Mouse (Mus musculus) urinary bladder, postnatal 25 days (tissue): ENCODE data around the gene Acoxl.
A peak's percentile ranks its signal among the peaks of the same experiment; 100 is the strongest.

Source experiments
- DNase-seq: peaks from one replicate; pipeline ENCODE4 v3.0.0; 2022; ENCODE audit warnings: low spot score

Gene Acoxl

DNA sequence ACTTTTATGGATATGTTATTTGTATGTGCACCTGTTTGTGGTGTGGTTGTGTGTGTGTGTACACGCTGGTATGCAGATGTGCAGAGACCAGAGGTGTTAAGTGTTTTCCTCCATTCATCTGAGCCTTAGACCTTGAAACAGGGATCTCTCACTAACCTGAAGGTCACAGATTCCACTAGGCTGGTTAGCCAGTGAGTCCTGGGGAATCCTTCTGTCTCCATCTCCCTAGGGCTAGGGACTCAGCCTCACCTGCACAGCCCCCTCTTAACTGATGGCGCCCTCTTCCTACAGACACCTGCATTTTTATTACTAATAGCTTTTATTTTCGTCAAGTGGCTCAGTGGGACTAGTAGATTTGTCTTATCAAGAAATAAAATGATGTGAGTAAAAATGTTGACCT is 301.5 kb downstream of the Acoxl start:
- no peak for DNase-seq

DNA sequence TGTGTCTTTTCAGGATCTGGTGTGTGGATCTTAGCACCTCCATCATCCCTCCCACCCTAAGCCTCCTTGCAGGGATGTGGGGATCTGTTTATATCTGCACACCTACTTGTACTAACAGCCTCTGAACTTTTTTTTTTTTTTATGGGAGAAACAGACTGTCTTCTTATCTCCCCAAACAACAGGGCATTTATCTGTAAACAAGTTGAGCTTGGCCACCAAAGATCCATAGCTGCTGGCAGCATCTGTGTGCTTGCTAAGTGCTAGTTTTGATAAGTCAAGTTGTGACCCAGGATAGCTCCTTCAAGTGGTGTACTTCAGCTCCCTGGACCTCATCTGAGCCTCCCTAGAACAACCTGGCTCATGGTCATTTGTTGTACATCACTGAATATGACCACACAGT is 305.3 kb downstream of the Acoxl start:
- no peak for DNase-seq

DNA sequence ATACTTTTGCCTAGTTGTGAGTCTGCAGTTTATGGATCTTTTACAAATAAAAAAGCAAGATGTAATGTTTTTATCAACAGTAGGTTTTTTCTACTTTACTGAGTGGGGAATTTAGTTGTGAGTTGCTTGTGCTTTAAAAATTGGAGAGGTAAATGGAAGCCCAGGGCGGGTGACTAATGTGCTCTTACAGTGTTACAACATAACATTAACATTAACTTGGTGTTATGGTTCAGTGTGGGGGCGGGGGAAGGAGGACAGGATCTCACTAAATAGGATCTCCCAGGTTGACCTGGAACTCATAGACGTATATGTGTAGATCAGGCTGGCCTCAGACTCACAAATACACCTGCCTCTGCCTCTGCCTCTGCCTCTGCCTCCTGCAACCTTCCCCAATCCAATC is 306.8 kb downstream of the Acoxl start:
- no peak for DNase-seq

DNA sequence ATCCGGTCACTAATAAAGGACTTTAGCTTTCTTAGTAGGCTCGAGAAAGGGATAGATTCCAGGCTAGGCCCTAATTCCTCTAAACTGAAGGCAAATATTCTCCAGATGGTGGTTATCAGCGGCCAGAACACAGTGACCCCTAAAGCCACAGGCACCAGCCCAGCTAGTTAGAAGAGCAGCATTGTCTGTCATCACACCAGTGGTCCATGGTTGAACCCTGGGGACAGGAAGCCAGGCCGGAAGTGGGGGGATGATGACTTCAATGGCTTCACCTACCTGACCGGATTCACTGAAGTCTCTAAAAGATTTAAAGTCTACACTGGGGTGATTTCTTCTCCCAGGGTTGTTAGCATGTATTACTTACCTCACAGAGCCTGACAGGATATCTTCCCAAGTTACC is 310.9 kb downstream of the Acoxl start:
- DNase-seq: no peak

DNA sequence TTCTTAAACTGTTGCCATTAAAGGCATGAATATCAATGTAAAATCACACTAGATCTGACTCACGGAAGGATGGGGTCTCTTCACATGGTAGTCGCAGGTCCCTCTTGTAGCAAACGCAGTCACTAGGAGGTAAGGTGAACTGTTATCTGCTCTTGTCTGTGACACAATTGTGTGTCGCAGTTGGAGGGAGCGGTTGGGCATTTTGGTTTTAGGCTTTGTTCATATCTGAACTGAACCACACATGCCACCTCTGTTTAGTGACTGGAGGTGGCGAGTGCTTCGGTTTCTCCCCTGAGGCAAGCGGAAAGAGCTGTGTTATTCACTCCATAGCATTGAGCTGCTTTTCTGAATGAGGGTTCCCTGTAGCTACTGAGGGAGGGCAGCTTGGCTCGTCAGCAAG is 313.5 kb downstream of the Acoxl start:
- no peak for DNase-seq

DNA sequence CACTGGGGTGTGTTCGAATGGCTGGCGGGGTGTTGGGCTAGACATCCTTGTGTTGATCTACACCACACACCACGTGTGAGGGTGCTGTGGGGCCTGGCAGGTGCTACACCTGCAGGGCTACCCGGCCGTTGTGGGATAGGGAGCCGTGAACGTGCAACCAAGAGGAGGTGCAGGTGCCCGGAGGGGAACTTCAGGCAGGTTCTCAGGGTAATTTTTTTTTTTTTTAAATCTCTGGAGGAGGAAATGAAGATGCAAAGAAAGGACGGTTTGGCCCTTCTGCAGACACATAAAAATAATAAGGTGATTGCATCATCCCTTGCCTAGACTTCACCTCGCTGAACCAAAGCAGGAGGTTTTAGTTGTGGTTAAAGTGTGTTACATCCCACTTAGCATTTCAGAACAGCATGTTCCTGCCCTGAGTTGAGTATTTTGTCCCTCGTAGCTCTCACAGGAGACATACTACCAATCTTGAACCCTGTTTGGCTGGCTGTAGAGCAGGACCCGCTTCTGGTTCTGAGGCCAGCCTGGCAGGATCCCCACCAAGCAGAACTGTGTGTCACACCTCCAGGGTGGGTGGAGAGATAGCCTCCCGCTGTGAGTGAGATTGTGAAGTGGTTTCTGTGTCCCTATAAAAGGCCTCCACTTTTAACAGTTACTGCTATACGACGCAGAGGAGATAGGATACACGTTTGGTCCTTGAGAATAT is 314.3 kb downstream of the Acoxl start:
- no peak for DNase-seq

DNA sequence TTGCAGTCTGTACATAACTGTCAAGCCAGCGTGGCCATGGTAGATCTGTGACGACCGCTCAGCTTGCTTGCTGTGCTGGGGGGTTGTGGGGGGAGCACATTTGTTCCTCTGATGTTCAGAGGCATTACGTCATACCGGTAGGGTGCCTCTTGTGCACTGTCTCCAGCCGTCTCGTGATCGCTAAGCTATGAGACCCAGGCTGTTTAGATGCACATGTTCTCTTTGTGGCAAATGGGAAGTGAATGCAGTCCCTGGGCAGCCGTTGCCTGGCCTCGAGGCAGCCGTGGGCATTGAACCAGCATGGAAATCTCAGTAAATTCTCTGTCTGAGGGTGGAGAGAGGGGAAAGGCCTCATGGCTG is 314.9 kb downstream of the Acoxl start:
- no peak for DNase-seq

DNA sequence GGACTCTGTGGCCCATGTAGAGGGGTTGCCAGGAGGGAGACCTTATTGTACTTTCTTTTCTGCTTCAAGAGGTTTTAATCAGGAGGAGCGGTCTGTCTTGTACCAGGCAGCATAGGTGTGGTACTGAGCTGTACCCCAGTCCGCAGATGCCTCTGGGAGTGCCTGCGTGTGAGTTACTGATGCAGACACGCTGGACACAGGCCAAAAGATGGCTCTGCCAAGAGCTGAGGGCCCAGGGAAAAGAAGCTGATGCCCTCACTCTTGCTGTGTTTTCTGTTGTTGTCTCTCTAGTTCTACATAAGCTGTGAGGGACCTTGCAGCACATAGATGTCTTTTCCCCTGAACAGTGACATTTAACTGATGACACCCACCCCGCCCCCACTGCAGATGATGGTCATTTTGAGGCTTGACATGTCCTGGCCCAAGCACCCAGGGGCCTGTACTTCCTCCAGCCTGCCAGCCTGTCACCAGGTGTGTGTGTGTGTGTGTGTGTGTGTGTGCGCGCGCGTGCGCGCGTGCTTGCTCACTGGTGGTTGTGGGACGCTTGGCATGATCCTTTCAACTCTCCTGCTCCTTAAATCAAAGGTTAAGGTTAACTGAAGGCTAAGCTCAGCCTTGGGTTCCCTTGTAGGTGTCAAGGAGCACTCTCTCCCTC is 316.9 kb downstream of the Acoxl start:
- no peak for DNase-seq

DNA sequence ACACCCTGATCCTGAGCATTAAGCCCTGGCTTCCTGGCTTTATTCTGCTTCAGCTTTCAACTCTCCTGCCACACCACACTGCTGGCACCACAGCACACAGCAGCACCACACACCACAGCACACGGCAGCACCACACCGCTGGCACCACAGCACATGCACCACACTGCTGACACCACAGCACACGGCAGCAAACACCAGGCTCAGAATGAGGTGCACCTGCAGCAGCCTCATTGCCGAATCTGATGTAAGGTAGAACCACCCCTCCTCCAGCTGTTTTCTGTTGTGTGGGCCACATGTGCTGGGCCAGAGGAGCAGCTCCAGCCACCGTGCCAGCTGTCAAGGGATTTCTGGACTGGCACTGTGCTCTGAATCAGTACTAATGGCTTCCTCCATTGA is 317.4 kb downstream of the Acoxl start:
- DNase-seq: no peak

DNA sequence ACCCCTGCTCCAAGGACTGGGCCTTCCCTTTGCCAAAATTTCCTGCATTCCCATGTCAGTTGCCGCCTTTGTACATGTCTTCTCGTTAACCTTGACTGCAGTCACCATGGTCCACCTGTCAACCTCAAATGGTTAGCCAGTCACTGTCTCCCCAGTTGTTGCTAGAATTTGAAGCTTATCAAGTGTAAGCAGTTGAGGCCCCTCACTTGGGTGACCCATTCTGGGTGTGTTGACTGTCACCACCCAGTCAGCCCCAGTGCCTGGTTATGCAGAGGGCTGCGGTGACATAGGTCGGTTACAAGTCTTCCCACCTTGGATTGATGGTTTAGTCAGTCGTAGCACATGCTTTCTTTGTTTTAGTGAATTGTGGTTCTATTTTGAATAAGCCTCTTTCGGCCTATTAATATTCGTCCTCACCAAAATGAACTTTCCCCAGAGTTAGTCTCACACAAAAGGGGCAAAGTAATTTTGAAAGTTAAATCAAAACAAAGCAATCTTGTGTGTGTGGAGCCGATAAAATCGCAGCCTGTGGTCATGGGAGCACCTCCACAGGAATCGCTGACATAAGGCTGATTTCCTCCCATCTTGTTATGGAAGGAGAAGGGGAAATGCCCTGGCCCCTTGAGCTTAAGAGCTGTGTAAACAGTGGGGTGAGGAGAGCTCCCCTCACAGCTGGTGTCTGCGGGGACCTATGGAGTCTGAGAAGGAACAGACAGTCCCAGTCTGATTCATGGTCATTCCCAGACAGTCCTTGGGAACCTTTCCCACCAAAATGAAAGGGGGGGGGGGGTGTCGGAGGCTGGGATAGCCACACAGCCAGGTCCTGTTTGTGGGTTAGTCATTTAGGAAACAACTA is 318.1 kb downstream of the Acoxl start:
- no peak for DNase-seq

DNA sequence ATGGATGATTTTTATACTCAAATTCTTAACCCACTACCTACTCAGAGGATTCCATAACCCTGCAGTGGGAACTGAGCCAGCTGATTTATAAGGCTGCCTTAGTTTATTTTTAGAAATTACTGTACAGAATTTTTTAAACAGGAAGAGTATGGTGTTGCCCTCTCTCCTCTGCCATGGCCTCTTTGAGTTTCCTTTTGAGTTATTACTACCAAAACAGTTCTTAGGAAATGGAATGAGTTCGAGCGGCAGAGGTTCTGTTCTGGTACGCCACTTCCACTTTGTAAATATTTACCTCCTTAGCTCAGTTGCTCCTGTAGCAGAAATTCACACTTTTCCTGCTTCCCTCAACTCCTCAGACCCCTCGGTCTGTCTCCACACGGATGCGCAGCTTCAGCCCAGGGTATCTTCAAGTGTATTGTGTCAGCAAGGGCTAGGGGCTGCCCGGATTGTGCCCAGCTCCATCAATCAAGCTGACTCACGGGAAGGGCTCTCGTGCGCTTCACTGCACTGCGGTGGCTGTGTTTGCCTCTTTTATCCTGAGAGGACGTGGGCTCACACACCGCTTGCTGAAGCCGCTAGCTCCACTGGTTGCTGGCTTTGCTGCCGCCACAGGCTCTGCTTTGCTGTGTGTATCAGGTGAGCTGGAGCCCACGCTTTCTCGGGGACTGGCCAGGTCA is 320.2 kb downstream of the Acoxl start:
- no peak for DNase-seq

DNA sequence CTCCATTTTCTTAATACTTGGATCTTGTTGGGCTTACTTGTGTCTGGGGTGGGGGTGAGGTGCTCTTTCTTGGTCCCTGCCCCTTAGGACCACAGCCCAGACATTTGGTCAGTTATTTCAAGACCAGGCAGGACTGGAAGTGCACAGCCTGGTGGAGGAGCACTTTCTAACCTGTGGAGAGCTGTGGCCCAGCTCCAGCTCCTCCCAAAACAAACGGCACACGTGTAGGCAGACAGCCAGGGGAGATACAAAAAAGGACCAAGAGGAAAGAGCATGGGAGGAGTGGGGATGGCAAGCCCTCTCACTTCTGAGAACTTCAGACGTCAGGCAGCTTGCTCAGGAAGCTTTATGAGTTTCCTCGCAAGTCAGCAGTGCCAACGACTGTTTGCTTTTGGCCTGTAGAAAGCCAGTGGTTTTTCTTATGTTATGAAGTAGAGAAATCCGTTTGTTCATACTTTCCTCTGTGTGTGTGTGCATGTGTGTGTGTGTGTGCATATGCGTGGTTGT is 321.0 kb downstream of the Acoxl start:
- DNase-seq: no peak

DNA sequence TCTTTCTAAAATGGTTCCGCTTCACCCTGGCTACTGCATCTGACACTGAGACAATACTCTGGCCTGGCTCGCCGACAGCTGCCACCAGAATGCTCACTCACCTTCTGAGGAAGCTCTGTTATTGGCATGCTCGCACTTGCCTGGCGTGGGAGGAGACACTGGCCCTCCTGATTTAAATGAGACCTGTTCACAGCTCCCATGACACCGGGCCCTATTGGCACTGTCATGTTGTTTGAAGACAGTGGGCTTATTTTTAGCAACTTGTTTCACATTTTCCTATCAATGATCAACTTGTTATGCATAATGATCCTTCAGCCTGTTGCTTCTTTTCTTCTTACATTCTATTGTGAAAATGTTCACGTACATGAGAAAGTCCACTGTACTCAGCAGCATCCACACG is 324.5 kb downstream of the Acoxl start:
- no peak for DNase-seq

DNA sequence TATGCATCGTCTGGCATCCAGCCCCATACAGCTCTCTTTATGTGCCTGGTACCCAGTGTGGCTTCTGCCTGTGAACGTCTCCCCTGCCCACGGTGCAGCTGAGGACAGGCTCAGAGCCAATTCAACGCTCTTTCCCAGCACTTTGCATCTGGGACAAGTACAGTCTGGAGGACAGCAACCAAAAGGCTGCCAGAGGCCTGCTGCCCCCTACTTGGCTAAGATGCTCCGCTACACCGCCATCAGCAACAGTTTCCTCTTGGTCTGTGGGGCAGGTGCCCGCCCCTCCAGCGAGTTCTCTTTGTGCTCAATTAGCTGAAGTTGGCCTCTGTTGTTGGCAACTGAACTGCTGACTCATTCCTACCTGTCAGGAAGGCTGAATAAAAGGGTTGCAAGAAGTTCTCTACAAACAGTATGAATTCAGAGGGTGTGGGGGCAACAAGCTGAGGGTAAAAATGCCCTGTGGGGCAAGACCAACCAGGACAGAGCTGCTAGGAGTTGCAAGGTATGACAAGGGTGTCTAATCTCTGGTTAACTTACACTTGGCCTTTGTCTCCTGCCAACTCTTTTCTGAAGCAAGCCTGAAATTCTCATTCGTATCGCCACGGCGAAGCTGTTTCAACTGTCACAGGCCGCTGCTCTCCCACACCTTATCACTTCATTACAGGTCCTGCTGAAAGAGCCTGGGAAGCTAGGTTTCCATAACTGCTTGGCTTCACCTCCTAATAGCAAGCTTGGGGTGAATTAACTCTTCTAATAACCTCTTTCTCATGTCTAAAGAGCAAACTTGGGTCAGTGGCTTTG is 328.1 kb downstream of the Acoxl start:
- DNase-seq: no peak

DNA sequence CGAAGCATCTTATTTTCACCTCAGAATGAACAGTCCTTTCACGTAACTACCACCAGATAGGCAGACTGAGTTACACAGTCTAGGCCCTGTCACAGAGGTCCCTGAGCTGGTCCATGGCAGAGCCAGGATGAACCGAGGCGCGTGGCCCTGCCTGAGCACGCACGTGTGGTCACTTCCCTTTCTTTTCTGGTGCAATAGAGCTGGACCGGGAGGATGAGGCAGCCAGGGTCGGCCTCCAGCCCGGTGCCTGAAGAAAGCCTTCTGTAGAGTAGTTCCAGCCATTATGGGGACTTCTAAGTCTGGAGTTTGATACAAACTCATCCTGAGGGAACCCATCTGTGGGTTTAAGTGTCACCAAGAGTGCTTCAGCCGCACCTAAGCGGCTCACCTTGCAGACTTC is 329.3 kb downstream of the Acoxl start:
- no peak for DNase-seq

DNA sequence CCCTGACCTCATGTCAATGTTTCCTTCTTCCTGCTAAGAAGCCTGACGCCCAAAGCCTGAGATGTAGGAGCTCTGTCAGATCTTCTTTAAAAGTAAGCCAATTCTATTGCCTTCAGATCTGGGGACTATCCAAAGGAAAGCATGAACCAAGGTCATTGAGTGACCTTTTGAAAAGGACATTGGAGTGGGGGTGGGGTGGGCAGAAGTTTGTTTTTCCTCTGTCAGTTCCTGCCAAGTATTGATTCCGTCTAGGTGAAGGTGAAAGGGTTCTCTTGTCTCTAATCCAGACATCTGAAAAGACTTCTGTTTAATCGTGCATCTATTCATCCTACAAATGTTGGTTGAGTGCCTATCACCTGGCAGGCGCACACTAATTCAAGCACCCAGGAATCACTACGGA is 330.8 kb downstream of the Acoxl start:
- DNase-seq: no peak

DNA sequence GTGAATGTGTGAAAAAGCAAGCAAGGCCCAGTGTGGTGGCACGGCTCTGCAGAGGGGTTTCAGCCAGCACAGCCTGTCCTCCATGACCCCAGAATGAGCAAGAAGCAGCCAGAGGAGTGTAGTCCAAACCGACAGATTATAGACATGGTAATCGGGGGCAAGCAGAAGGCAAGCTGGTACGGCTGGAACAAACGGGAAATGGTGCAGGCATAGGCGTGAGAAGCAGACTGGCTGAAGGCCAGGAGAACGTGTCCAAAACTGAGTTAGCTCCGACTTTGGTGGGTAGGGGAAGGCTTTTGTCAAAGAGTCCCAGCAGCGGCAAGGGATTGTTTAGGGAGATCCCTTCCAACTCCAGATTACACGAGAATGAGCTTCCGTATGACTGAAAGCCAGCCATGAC is 331.3 kb downstream of the Acoxl start:
- no peak for DNase-seq

DNA sequence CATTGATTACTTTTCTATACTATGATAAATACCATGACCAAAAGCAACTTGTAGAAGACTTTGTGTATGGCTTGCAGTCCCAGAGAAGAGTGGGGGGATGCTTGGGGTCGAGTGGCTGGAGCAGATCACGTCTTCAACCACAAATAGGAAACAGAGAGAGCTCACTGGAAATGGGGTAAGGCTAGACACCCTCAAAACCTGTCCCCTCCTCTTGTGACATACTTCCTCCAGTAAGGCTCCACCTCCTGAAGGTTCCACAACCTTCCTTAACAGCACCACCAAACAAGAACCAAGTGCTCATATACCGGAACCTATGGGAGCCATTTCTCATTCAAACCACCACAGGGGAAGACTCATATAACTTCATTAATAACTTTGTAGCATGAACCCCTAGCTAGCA is 331.9 kb downstream of the Acoxl start:
- no peak for DNase-seq

DNA sequence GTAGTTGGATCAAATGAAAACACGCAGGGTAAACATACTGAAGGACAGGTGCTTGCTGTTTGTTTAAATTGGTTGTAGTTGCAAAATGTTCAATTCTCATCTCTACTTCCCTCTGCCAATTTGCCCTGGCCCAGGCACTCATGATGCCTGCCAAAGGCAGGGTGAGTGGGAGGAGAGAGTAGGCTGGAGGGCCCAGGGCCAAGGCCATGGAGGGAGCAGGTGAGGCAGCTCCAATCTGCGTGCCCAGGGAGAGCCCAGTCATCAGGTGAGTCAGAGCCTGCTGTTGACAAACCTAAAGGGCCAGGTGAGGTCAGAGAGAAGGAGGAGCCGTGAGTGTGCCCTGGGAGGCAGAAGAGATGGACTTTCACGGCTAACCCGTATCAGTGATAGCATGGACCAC is 333.6 kb downstream of the Acoxl start:
- DNase-seq: peak; percentile 42
